Mouse (Mus musculus) CH12.LX (cell line): Measurements from ENCODE around the gene Cd70. TPM values are rescaled to one million over a fixed set of nuclear protein-coding genes. Genes with fewer than 3 reads are reported as not detected.

Experiments
- DNase-seq: peaks from one replicate; pipeline ENCODE4 v3.0.0-alpha.2; 2013; ENCODE audit errors: extremely low read depth
- H3K27ac ChIP-seq: 2 replicates; pipeline ENCODE4 v1.5.1; 2012; ENCODE audit warnings: low read depth, mild to moderate bottlenecking, control low read depth, moderate library complexity; ENCODE audit not compliant: insufficient read depth
- H3K27me3 ChIP-seq: replicated peaks from 2 replicates; pipeline ENCODE3; 2012; ENCODE audit warnings: inconsistent platforms
- H3K36me3 ChIP-seq, 2 experiments: replicated peaks in 1 of 2; 2 replicates each; pipeline versions ENCODE3 to v1.6.1; 2012; ENCODE audit warnings: inconsistent platforms in 1 of 2, low read length in 1 of 2, mild to moderate bottlenecking in 1 of 2, mixed read lengths in 1 of 2, moderate library complexity in 1 of 2; ENCODE audit not compliant: control insufficient read depth in 1 of 2, insufficient read depth in 1 of 2
- H3K4me1 ChIP-seq, 2 experiments: 2 replicates each; pipeline ENCODE4 v1.6.1; 2012; ENCODE audit warnings: inconsistent platforms in 1 of 2, moderate library complexity in 1 of 2; ENCODE audit not compliant: insufficient read depth in 2 of 2, control insufficient read depth in 1 of 2
- H3K4me2 ChIP-seq: 2 replicates; pipeline ENCODE4 v1.6.1; 2012; ENCODE audit warnings: low read depth, mild to moderate bottlenecking, control low read depth; ENCODE audit not compliant: poor library complexity, insufficient read depth, severe bottlenecking
- H3K4me3 ChIP-seq, 3 experiments: fragments of 150-350 bp in 1 of 3; sonication (generic) in 1 of 3; replicated peaks in 1 of 3; 2 replicates each; pipeline versions ENCODE3 to v1.5.1; 2011 to 2012; ENCODE audit warnings: low read depth in 2 of 3, low read length in 2 of 3, mild to moderate bottlenecking in 2 of 3, moderate library complexity in 2 of 3, control low read depth in 1 of 3, improper control_type of control experiment in 1 of 3, inconsistent platforms in 1 of 3, mixed read lengths in 1 of 3; ENCODE audit not compliant: poor library complexity in 1 of 3
- H3K79me2 ChIP-seq: replicated peaks from 2 replicates; pipeline ENCODE4 v1.6.1; 2012; ENCODE audit warnings: mild to moderate bottlenecking, moderate library complexity; ENCODE audit not compliant: control insufficient read depth, poor library complexity, insufficient read depth, severe bottlenecking; ENCODE audit errors: extremely low read depth
- H3K9ac ChIP-seq: 2 replicates; pipeline ENCODE4 v1.6.1; 2012; ENCODE audit warnings: low read depth, mild to moderate bottlenecking, control low read depth, moderate library complexity; ENCODE audit not compliant: insufficient read depth
- H3K9me3 ChIP-seq: replicated peaks from 2 replicates; pipeline ENCODE3; 2012; ENCODE audit warnings: low read length, inconsistent platforms, mixed read lengths
- BHLHE40 ChIP-seq: IDR thresholded peaks from 2 replicates; pipeline ENCODE4 v1.6.1; 2011; ENCODE audit warnings: mild to moderate bottlenecking, low read depth, low read length, improper control_type of control experiment
- CHD1 ChIP-seq: IDR thresholded peaks from 2 replicates; pipeline ENCODE4 v1.6.1; 2012; ENCODE audit warnings: low read depth, low read length, improper control_type of control experiment, inconsistent platforms
- CHD2 ChIP-seq: IDR thresholded peaks from 2 replicates; pipeline ENCODE4 v1.6.1; 2011; ENCODE audit warnings: low read length, improper control_type of control experiment
- CTCF ChIP-seq, 2 experiments: IDR thresholded peaks in 1 of 2; conservative IDR thresholded peaks in 1 of 2; 2 replicates each; pipeline ENCODE4 v1.5.1; 2011 to 2012; ENCODE audit warnings: low read depth in 2 of 2, low read length in 2 of 2, improper control_type of control experiment in 1 of 2, inconsistent platforms in 1 of 2, mild to moderate bottlenecking in 1 of 2, moderate library complexity in 1 of 2
- E2F4 ChIP-seq: IDR thresholded peaks from 2 replicates; pipeline ENCODE4 v1.6.1; 2011; ENCODE audit warnings: low read depth, low read length, improper control_type of control experiment; ENCODE audit not compliant: insufficient replicate concordance
- ELF1 ChIP-seq: IDR thresholded peaks from 2 replicates; pipeline ENCODE4 v1.6.1; 2014; ENCODE audit warnings: low read depth, mild to moderate bottlenecking, inconsistent platforms, low read length, improper control_type of control experiment
- EP300 ChIP-seq: IDR thresholded peaks from 2 replicates; pipeline ENCODE4 v1.6.1; 2011; ENCODE audit warnings: low read length, improper control_type of control experiment
- ETS1 ChIP-seq: conservative IDR thresholded peaks from 2 replicates; pipeline ENCODE4 v1.6.1; 2012; ENCODE audit warnings: low read depth, mild to moderate bottlenecking, inconsistent platforms, low read length, improper control_type of control experiment, moderate library complexity
- GABPA ChIP-seq: IDR thresholded peaks from 2 replicates; pipeline ENCODE4 v1.6.1; 2012; ENCODE audit warnings: low read depth, low read length, improper control_type of control experiment, inconsistent platforms; ENCODE audit not compliant: insufficient replicate concordance
- HCFC1 ChIP-seq: IDR thresholded peaks from 2 replicates; pipeline ENCODE4 v1.6.1; 2012; ENCODE audit warnings: low read depth, mild to moderate bottlenecking, inconsistent platforms, low read length, improper control_type of control experiment
- IRF4 ChIP-seq: IDR thresholded peaks from 2 replicates; pipeline ENCODE4 v1.6.1; 2014; ENCODE audit warnings: low read depth, mild to moderate bottlenecking, inconsistent platforms, low read length, improper control_type of control experiment
- JUND ChIP-seq: conservative IDR thresholded peaks from 2 replicates; pipeline ENCODE4 v1.6.1; 2011; ENCODE audit warnings: low read depth, low read length, improper control_type of control experiment
- KAT2A ChIP-seq: IDR thresholded peaks from 2 replicates; pipeline ENCODE4 v1.6.1; 2012; ENCODE audit warnings: low read length, improper control_type of control experiment, inconsistent platforms; ENCODE audit not compliant: insufficient replicate concordance
- MAFK ChIP-seq: IDR thresholded peaks from 2 replicates; pipeline ENCODE4 v1.6.1; 2011; ENCODE audit warnings: low read length, improper control_type of control experiment; ENCODE audit not compliant: insufficient replicate concordance
- MAX ChIP-seq: IDR thresholded peaks from 2 replicates; pipeline ENCODE4 v1.6.1; 2011; ENCODE audit warnings: low read length, improper control_type of control experiment
- MAZ ChIP-seq: IDR thresholded peaks from 2 replicates; pipeline ENCODE4 v1.6.1; 2012; ENCODE audit warnings: low read depth, mild to moderate bottlenecking, inconsistent platforms, low read length, improper control_type of control experiment, moderate library complexity
- MEF2A ChIP-seq: IDR thresholded peaks from 2 replicates; pipeline ENCODE4 v1.6.1; 2014; ENCODE audit warnings: low read depth, mild to moderate bottlenecking, inconsistent platforms, low read length, improper control_type of control experiment, borderline replicate concordance
- MXI1 ChIP-seq: IDR thresholded peaks from 2 replicates; pipeline ENCODE4 v1.6.1; 2011; ENCODE audit warnings: mild to moderate bottlenecking, low read depth, low read length, improper control_type of control experiment
- NELFE ChIP-seq: IDR thresholded peaks from 2 replicates; pipeline ENCODE4 v1.6.1; 2011; ENCODE audit warnings: low read depth, low read length, improper control_type of control experiment
- NRF1 ChIP-seq: IDR thresholded peaks from 2 replicates; pipeline ENCODE4 v1.6.1; 2014; ENCODE audit warnings: low read depth, mild to moderate bottlenecking, inconsistent platforms, low read length, improper control_type of control experiment, moderate library complexity
- PAX5 ChIP-seq: IDR thresholded peaks from 2 replicates; pipeline ENCODE4 v1.6.1; 2012; ENCODE audit warnings: low read length, inconsistent platforms, mixed read lengths
- POLR2A ChIP-seq: IDR thresholded peaks from 2 replicates; pipeline ENCODE4 v1.6.1; 2011; ENCODE audit warnings: low read depth, mild to moderate bottlenecking, improper control_type of control experiment, low read length
- POLR2AphosphoS2 ChIP-seq: IDR thresholded peaks from 2 replicates; pipeline ENCODE4 v1.6.1; 2011; ENCODE audit warnings: low read depth, low read length, improper control_type of control experiment
- RAD21 ChIP-seq: IDR thresholded peaks from 2 replicates; pipeline ENCODE4 v1.6.1; 2011; ENCODE audit warnings: low read depth, mild to moderate bottlenecking, low read length, improper control_type of control experiment, moderate library complexity
- RCOR1 ChIP-seq: conservative IDR thresholded peaks from 2 replicates; pipeline ENCODE4 v1.6.1; 2012; ENCODE audit warnings: low read depth, mild to moderate bottlenecking, inconsistent platforms, low read length, improper control_type of control experiment
- SIN3A ChIP-seq: IDR thresholded peaks from 2 replicates; pipeline ENCODE4 v1.6.1; 2012; ENCODE audit warnings: low read length, improper control_type of control experiment, inconsistent platforms
- SMC3 ChIP-seq: IDR thresholded peaks from 2 replicates; pipeline ENCODE4 v1.6.1; 2011; ENCODE audit warnings: low read depth, low read length, improper control_type of control experiment
- TCF12 ChIP-seq: IDR thresholded peaks from 2 replicates; pipeline ENCODE4 v1.6.1; 2014; ENCODE audit warnings: low read depth, mild to moderate bottlenecking, inconsistent platforms, low read length, improper control_type of control experiment
- USF1 ChIP-seq: IDR thresholded peaks from 2 replicates; pipeline ENCODE4 v1.6.1; 2014; ENCODE audit warnings: low read depth, mild to moderate bottlenecking, inconsistent platforms, low read length, improper control_type of control experiment
- ZC3H11A ChIP-seq: IDR thresholded peaks from 2 replicates; pipeline ENCODE4 v1.6.1; 2012; ENCODE audit warnings: low read depth, mild to moderate bottlenecking, inconsistent platforms, low read length, improper control_type of control experiment
- ZKSCAN1 ChIP-seq: IDR thresholded peaks from 2 replicates; pipeline ENCODE4 v1.6.1; 2012; ENCODE audit warnings: low read depth, inconsistent platforms, low read length, improper control_type of control experiment, borderline replicate concordance
- ZMIZ1 ChIP-seq: IDR thresholded peaks from 2 replicates; pipeline ENCODE4 v1.6.1; 2012; ENCODE audit warnings: low read depth, mild to moderate bottlenecking, inconsistent platforms, low read length, improper control_type of control experiment
- dilution Hi-C: fragments of 300-500 bp; cut with MboI; formaldehyde crosslinking; loops from 2 replicates; pipeline ENCODE4 v1.14.3; 2020; ENCODE audit warnings: low sequenced_read_pairs; ENCODE audit not compliant: extremely low pct_unique_long_range_greater_than_20kb, extremely low pct_ligation_motif_present
- in situ Hi-C: fragments of 300-500 bp; cut with MboI; formaldehyde crosslinking; loops from 3 replicates; pipeline ENCODE4 v1.14.3; 2019; ENCODE audit warnings: low sequenced_read_pairs, low pct_ligation_motif_present, low pct_unique_long_range_greater_than_20kb, mixed read lengths
- polyA plus RNA-seq: library from polyadenylated mRNA; unstranded; fragments of >175 nt; gene quantifications from 2 replicates; pipeline ENCODE4 v1.2.1, GENCODE M21; 2012; ENCODE audit warnings: low read depth; ENCODE audit not compliant: insufficient read length
- total RNA-seq, 2 experiments: library from RNA; depleted of rRNA; stranded (reverse); fragments of 300-350 nt in 1 of 2; fragments of >200 nt in 1 of 2; gene quantifications; 2 replicates each; pipeline ENCODE4 v1.2.3; 2012 to 2014

Cd70 gene
- total and polyA plus RNA-seq, 3 experiments = 137 to 965 (median 321) TPM

DNA sequence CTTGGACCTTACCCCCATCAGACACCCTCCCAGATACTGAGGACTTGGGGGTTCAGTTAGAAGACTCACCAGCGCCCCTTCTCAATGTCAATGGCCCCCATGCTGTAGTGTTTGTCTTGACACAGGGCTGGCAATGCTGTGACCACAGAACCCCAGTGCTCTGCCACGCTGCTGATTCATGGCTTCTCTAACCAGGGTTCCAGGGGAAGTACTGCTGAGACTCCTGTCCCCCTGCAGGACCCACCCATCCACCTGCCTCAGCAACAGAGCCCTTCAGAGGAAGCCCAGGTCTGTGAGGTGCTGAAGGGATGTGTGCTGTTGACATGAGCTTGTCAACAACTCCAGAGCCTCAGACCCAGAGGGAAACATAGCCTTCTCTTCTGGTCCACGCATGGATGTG lies 45.2 kb upstream of the Cd70 start:
- no peak for DNase-seq
- no peak overlapping the region for H3K4me3 ChIP-seq
- in situ Hi-C loops (no loop called here), dilution Hi-C loops (no loop called here)
- H3K27ac ChIP-seq = no peak overlapping the region
- no peak overlapping the region for H3K4me2 ChIP-seq
- peaks cover 5% of the 10 kb centered on the region for H3K9me3 ChIP-seq
- peaks cover 6% of the 10 kb centered on the region for H3K27me3 ChIP-seq
- H3K79me2 ChIP-seq = no peaks in the 10 kb centered on the region
- TF ChIP-seq MEF2A (no peak), RAD21 (no peak), CTCF (conservative IDR thresholded peaks at IDR 0.05 in 1 of 2, IDR thresholded peaks at IDR 0.05 in 1 of 2; ENCODE audit: low read depth in 2 of 2, low read length in 2 of 2) (no peak), E2F4 (no peak), KAT2A (no peak), USF1 (no peak), MAFK (no peak)
- H3K4me1 ChIP-seq = peaks cover 17 to 54% of the 10 kb centered on the region in 2 experiments
- no peak overlapping the region for H3K9ac ChIP-seq
- peaks cover 0 to 17% of the 10 kb centered on the region in 2 experiments for H3K36me3 ChIP-seq

DNA sequence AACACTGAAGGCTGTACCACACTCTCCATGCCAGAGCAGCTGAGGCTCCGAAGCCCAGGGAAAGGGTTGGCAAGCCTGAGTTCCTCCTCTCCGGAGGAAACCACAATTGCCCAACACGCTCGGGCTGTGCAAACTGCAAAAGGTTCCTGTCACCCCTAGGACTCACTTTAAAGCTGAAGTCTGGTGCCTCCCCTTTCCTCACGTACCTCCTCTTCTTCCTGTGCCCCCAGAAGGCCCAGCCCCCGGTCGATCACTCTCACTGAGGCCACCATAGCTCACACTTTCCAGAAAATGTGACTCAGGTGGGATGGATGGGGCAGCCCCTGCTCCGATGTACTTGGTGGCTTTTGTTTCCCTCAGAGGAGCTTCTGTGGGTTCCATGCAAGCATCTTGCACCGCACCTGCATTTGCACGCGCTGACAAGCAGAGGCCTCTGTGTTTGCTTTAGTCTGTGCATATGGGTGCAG lies 44.5 kb upstream of the Cd70 start, which contains the start of gene Tnfsf14:
TSS of gene Tnfsf14 (minus strand) at position 137 of the 467 bp plus-strand sequence.
- peaks cover 5% of the 10 kb centered on the region for H3K9me3 ChIP-seq
- H3K27ac ChIP-seq = 0 out of 2 replicates have a peak within 1 kb of the TSS, but pooled peaks have one; percentile 10
- H3K79me2 ChIP-seq = no peaks in the 10 kb centered on the region
- no peak within 1 kb of the TSS for H3K9ac ChIP-seq
- H3K4me2 ChIP-seq = peak within 1 kb of the TSS; percentile 39
- in situ Hi-C loops (no loop called here), dilution Hi-C loops (no loop called here)
- H3K4me3 ChIP-seq = peak within 1 kb of the TSS; percentile 43 to 58 (median 53)
- peak; percentile 90 for DNase-seq
- H3K27me3 ChIP-seq = peaks cover 6% of the 10 kb centered on the region
- H3K36me3 ChIP-seq = peaks cover 0 to 20% of the 10 kb centered on the region in 2 experiments
- peaks cover 18 to 60% of the 10 kb centered on the region in 2 experiments for H3K4me1 ChIP-seq
- TF ChIP-seq SIN3A (peak; percentile 74), MEF2A (peak; percentile 51; the same call in 1 of the 2 replicates), ZC3H11A (no peak), ZMIZ1 (peak; percentile 46; the same call in 1 of the 2 replicates), SMC3 (no peak), NRF1 (no peak), ETS1 (peak; percentile 92), CHD2 (peak; percentile 51; the same call in 1 of the 2 replicates), MAX (peak; percentile 40; the same call in 1 of the 2 replicates), TCF12 (peak; percentile 98), JUND (no peak), KAT2A (no peak), POLR2AphosphoS2 (no peak), NELFE (peak; percentile 55; the same call in 1 of the 2 replicates), HCFC1 (no peak), BHLHE40 (peak; percentile 98), ZKSCAN1 (no peak), CTCF (conservative IDR thresholded peaks at IDR 0.05 in 1 of 2, IDR thresholded peaks at IDR 0.05 in 1 of 2; ENCODE audit: low read depth in 2 of 2, low read length in 2 of 2) (no peak), IRF4 (peak; percentile 49; the same call in 1 of the 2 replicates), GABPA (no peak), POLR2A (peak; percentile 64), EP300 (peak; percentile 87), RCOR1 (peak; percentile 70; the same call in 1 of the 2 replicates), MXI1 (peak; percentile 56; the same call in 1 of the 2 replicates), PAX5 (no peak), CHD1 (0 out of 2 replicates have a peak, but pooled peaks have one; percentile 72), RAD21 (no peak), MAZ (peak; percentile 92), ELF1 (peak; percentile 50; the same call in 1 of the 2 replicates)
